Mouse (Mus musculus): ENCODE measurements around the gene Cep295nl. TPM values are rescaled to one million over a fixed set of nuclear protein-coding genes. Genes with fewer than 3 reads are reported as not detected.

Cep295nl gene
- polyA plus RNA-seq, 1 experiment from 2014 or later, result 0.27 TPM

GRCm38 (mm10) chr11:118348877-118349276 lies 6.6 kb upstream of the Cep295nl start:
- Histone ChIP-seq H3K9ac (no peak overlapping the region), H3K27me3 (replicated peaks) (no peaks in the 10 kb centered on the region), H3K4me1 (peaks cover 25% of the 10 kb centered on the region), H3K4me3 (no peak overlapping the region), H3K4me2 (no peak overlapping the region), H3K9me3 (no peaks in the 10 kb centered on the region), H3K36me3 (replicated peaks) (no peaks in the 10 kb centered on the region), H3K27ac (no peak overlapping the region)
- ATAC-seq (replicated peaks), result no peak
- WGBS, result 71% methylated on average over 5 of the region's 5 CpGs

GRCm38 (mm10) chr11:118348419-118348818 lies 6.1 kb upstream of the Cep295nl start:
- H3K27ac ChIP-seq, result no peak overlapping the region
- no peaks in the 10 kb centered on the region for H3K9me3 ChIP-seq
- no peaks in the 10 kb centered on the region for H3K36me3 ChIP-seq (replicated peaks)
- 82% methylated on average over 3 of the region's 3 CpGs for WGBS
- H3K27me3 ChIP-seq (replicated peaks), result no peaks in the 10 kb centered on the region
- no peak for ATAC-seq (replicated peaks)
- no peak overlapping the region for H3K4me2 ChIP-seq
- no peak overlapping the region for H3K4me3 ChIP-seq
- peaks cover 25% of the 10 kb centered on the region for H3K4me1 ChIP-seq
- no peak overlapping the region for H3K9ac ChIP-seq

- Histone ChIP-seq H3K27ac (no peak overlapping the region), H3K4me2 (no peak overlapping the region), H3K9me3 (no peaks in the 10 kb centered on the region), H3K9ac (no peak overlapping the region), H3K4me3 (no peak overlapping the region), H3K27me3 (replicated peaks) (no peaks in the 10 kb centered on the region), H3K36me3 (replicated peaks) (no peaks in the 10 kb centered on the region), H3K4me1 (peaks cover 24% of the 10 kb centered on the region)
- ATAC-seq (replicated peaks), result no peak
- 90% methylated on average over 12 of the region's 12 CpGs for WGBS
These were observed 5.6 kb upstream of the Cep295nl start for GRCm38 (mm10) chr11:118347911-118348310.

GRCm38 (mm10) chr11:118347391-118347790 lies 5.1 kb upstream of the Cep295nl start:
- 94% methylated on average over 2 of the region's 2 CpGs for WGBS

GRCm38 (mm10) chr11:118346395-118347096 lies 4.2 kb upstream of the Cep295nl start:
- no peak for ATAC-seq (replicated peaks)
- Histone ChIP-seq H3K4me3 (no peak overlapping the region), H3K9ac (no peak overlapping the region), H3K27ac (no peak overlapping the region), H3K9me3 (no peaks in the 10 kb centered on the region), H3K4me2 (no peak overlapping the region), H3K4me1 (peaks cover 25% of the 10 kb centered on the region), H3K36me3 (replicated peaks) (no peaks in the 10 kb centered on the region), H3K27me3 (replicated peaks) (no peaks in the 10 kb centered on the region)
- WGBS, result 87% methylated on average over 8 of the region's 8 CpGs

More at GRCm38 (mm10) chr11:118347391-118347790, 5.1 kb upstream of the Cep295nl start:
- no peaks in the 10 kb centered on the region for H3K27me3 ChIP-seq (replicated peaks)
- no peak for ATAC-seq (replicated peaks)
- no peak overlapping the region for H3K4me3 ChIP-seq
- H3K9me3 ChIP-seq, result no peaks in the 10 kb centered on the region
- H3K4me2 ChIP-seq, result no peak overlapping the region
- peaks cover 23% of the 10 kb centered on the region for H3K4me1 ChIP-seq
- H3K36me3 ChIP-seq (replicated peaks), result no peaks in the 10 kb centered on the region
- no peak overlapping the region for H3K27ac ChIP-seq
- H3K9ac ChIP-seq, result no peak overlapping the region

- no peak overlapping the region for H3K27ac ChIP-seq
- H3K27me3 ChIP-seq (replicated peaks), result no peaks in the 10 kb centered on the region
- 65% methylated on average over 4 of the region's 4 CpGs for WGBS
- no peak for ATAC-seq (replicated peaks)
- no peak overlapping the region for H3K4me3 ChIP-seq
- H3K9ac ChIP-seq, result no peak overlapping the region
- H3K9me3 ChIP-seq, result no peaks in the 10 kb centered on the region
- H3K4me2 ChIP-seq, result no peak overlapping the region
- no peaks in the 10 kb centered on the region for H3K36me3 ChIP-seq (replicated peaks)
- peaks cover 27% of the 10 kb centered on the region for H3K4me1 ChIP-seq
These were observed 3.4 kb upstream of the Cep295nl start for GRCm38 (mm10) chr11:118345693-118346092.

- Histone ChIP-seq H3K9ac (no peak overlapping the region), H3K4me1 (peaks cover 27% of the 10 kb centered on the region), H3K27ac (no peak overlapping the region), H3K4me3 (no peak overlapping the region), H3K27me3 (replicated peaks) (no peaks in the 10 kb centered on the region), H3K36me3 (replicated peaks) (no peaks in the 10 kb centered on the region), H3K4me2 (no peak overlapping the region), H3K9me3 (no peaks in the 10 kb centered on the region)
- WGBS, result 65% methylated on average over 2 of the region's 2 CpGs
- no peak for ATAC-seq (replicated peaks)
These were observed 1.3 kb upstream of the Cep295nl start for GRCm38 (mm10) chr11:118343629-118344028.

GRCm38 (mm10) chr11:118337491-118338168 lies 4.7 kb downstream of the Cep295nl start:
- H3K9me3 ChIP-seq, result no peaks in the 10 kb centered on the region
- H3K4me1 ChIP-seq, result peaks cover 14% of the 10 kb centered on the region

GRCm38 (mm10) chr11:118333431-118333830 lies 8.9 kb downstream of the Cep295nl start:
- Histone ChIP-seq H3K4me1 (peaks cover 3% of the 10 kb centered on the region; the same call in 1 of the 2 replicates), H3K9ac (no peak overlapping the region), H3K27ac (no peak overlapping the region), H3K27me3 (replicated peaks) (no peaks in the 10 kb centered on the region), H3K9me3 (no peaks in the 10 kb centered on the region), H3K4me3 (no peak overlapping the region), H3K4me2 (no peak overlapping the region), H3K36me3 (replicated peaks) (no peaks in the 10 kb centered on the region)
- ATAC-seq (replicated peaks), result no peak
- WGBS, result 91% methylated on average over 17 of the region's 17 CpGs

More at GRCm38 (mm10) chr11:118337491-118338168, 4.7 kb downstream of the Cep295nl start:
- H3K27ac ChIP-seq, result no peak overlapping the region
- no peak overlapping the region for H3K4me3 ChIP-seq
- H3K9ac ChIP-seq, result no peak overlapping the region
- no peaks in the 10 kb centered on the region for H3K27me3 ChIP-seq (replicated peaks)
- no peaks in the 10 kb centered on the region for H3K36me3 ChIP-seq (replicated peaks)
- no peak overlapping the region for H3K4me2 ChIP-seq
- WGBS, result 86% methylated on average over 8 of the region's 8 CpGs
- ATAC-seq (replicated peaks), result no peak

- Histone ChIP-seq H3K9ac (no peak overlapping the region), H3K9me3 (no peaks in the 10 kb centered on the region), H3K27me3 (replicated peaks) (no peaks in the 10 kb centered on the region), H3K36me3 (replicated peaks) (no peaks in the 10 kb centered on the region), H3K4me2 (no peak overlapping the region), H3K4me3 (no peak overlapping the region), H3K27ac (no peak overlapping the region), H3K4me1 (peaks cover 13% of the 10 kb centered on the region)
- WGBS, result 93% methylated on average over 11 of the region's 11 CpGs
- no peak for ATAC-seq (replicated peaks)
These were observed 9.9 kb downstream of the Cep295nl start for GRCm38 (mm10) chr11:118332376-118332775.

GRCm38 (mm10) chr11:118330777-118331176 lies 11.5 kb downstream of the Cep295nl start:
- H3K4me1 ChIP-seq, result peaks cover 24% of the 10 kb centered on the region
- no peaks in the 10 kb centered on the region for H3K36me3 ChIP-seq (replicated peaks)
- H3K27me3 ChIP-seq (replicated peaks), result no peaks in the 10 kb centered on the region
- H3K27ac ChIP-seq, result no peak overlapping the region
- WGBS, result 93% methylated on average over 16 of the region's 16 CpGs
- H3K4me2 ChIP-seq, result no peak overlapping the region
- no peak overlapping the region for H3K4me3 ChIP-seq
- H3K9me3 ChIP-seq, result no peaks in the 10 kb centered on the region
- H3K9ac ChIP-seq, result no peak overlapping the region
- no peak for ATAC-seq (replicated peaks)

GRCm38 (mm10) chr11:118330361-118330760 lies 11.9 kb downstream of the Cep295nl start:
- Histone ChIP-seq H3K9me3 (no peaks in the 10 kb centered on the region), H3K4me2 (no peak overlapping the region), H3K4me3 (no peak overlapping the region), H3K9ac (no peak overlapping the region), H3K27ac (no peak overlapping the region), H3K27me3 (replicated peaks) (no peaks in the 10 kb centered on the region), H3K36me3 (replicated peaks) (no peaks in the 10 kb centered on the region), H3K4me1 (peaks cover 24% of the 10 kb centered on the region)
- 93% methylated on average over 14 of the region's 14 CpGs for WGBS
- no peak for ATAC-seq (replicated peaks)

- no peak overlapping the region for H3K4me3 ChIP-seq
- no peak overlapping the region for H3K27ac ChIP-seq
- H3K9ac ChIP-seq, result no peak overlapping the region
- no peaks in the 10 kb centered on the region for H3K27me3 ChIP-seq (replicated peaks)
- no peak overlapping the region for H3K4me2 ChIP-seq
- peaks cover 24% of the 10 kb centered on the region for H3K4me1 ChIP-seq
- no peaks in the 10 kb centered on the region for H3K9me3 ChIP-seq
- ATAC-seq (replicated peaks), result no peak
- no peaks in the 10 kb centered on the region for H3K36me3 ChIP-seq (replicated peaks)
- 89% methylated on average over 5 of the region's 5 CpGs for WGBS
These were observed 13.4 kb downstream of the Cep295nl start for GRCm38 (mm10) chr11:118328947-118329346.

Measured in midbrain, embryonic 15.5 days (tissue).